Mouse (Mus musculus) left cerebral cortex, postnatal 25 days (tissue): ENCODE measurements around the gene Fbxo24. TPM values are rescaled to one million over a fixed set of nuclear protein-coding genes. Genes with fewer than 3 reads are reported as not detected.
"Not testable (repeated sequence)": the region's sequence is repeated elsewhere in the genome, so short reads cannot be mapped to it uniquely, and the experiment has no call there.

Source experiments
- DNase-seq, 2 experiments: peaks; one replicate each; pipeline ENCODE4 v3.0.0; 2022; ENCODE audit warnings: low spot score in 2 of 2, mixed read lengths in 1 of 2
- intact Hi-C: fragments of 180-260 bp; cut with DNase I; formaldehyde crosslinking; loops from one replicate; pipeline ENCODE4 v1.15.1; 2025
- total RNA-seq, 2 experiments: library from RNA; stranded (reverse); gene quantifications; 2 replicates each; pipeline ENCODE4 v1.2.3; 2021

Gene Fbxo24
- total RNA-seq, 2 experiments from 2014 or later: 0.18 to 0.21 TPM

GRCm38 (mm10) chr5:137645091-137645651 lies 16.4 kb upstream of the Fbxo24 start:
- DNase-seq: no peak
- intact Hi-C loops: loop anchor here (5.0 kb wide), 1 partner anchor 133 kb away; no protein-coding TSS in a partner anchor

GRCm38 (mm10) chr5:137644484-137644883 lies 15.7 kb upstream of the Fbxo24 start:
- intact Hi-C loops: no loop called here

DNA sequence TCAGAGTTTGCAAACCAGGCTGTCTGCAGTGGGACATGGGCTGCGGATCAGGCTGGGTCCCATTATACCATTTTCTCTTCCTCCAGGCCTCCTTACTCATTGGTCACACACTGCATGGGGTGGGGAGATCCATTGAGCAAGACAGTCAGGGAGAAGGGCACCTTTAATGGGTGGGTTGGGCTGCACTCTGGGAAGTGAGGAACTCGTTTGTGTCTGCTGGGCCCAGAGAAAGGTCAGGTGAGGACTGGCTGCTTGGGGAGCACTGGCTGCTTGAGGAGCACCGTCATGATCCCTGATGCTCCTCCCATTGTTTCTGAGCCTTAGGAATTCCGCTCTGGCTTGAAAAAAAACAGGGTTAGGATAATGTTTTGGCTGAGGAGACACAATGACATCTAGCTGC lies 14.1 kb upstream of the Fbxo24 start:
- intact Hi-C loops: no loop called here
- no peak for DNase-seq

More at GRCm38 (mm10) chr5:137644484-137644883, 15.7 kb upstream of the Fbxo24 start:
- no peak for DNase-seq

DNA sequence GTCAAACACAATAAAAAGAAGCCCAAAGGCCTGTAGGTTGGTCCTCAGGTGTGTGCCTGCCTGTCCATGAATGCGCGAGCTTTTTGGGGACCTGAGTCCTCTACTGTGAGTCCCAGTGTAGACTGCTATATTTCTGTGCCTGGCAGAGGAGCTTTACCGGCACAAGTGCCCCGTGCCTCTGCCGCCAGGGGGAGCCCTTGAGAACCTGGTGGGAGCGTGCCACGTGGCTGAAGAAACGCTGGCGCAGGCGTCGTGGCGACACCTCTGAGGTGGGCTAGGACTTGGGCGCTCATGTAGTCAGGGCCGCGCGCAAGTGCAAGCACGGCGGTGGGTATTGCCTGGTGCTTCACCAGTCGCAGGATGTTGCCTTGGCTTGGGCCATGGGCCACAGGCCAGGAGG lies 12.3 kb upstream of the Fbxo24 start, which contains the start of gene Sap25:
Gene Sap25, plus strand, starts transcription at position 281 of the 400 bp plus-strand sequence.
- intact Hi-C loops: no loop called here
- DNase-seq: no peak

GRCm38 (mm10) chr5:137639472-137639871 lies 10.7 kb upstream of the Fbxo24 start:
- DNase-seq: no peak
- intact Hi-C loops: no loop called here

DNA sequence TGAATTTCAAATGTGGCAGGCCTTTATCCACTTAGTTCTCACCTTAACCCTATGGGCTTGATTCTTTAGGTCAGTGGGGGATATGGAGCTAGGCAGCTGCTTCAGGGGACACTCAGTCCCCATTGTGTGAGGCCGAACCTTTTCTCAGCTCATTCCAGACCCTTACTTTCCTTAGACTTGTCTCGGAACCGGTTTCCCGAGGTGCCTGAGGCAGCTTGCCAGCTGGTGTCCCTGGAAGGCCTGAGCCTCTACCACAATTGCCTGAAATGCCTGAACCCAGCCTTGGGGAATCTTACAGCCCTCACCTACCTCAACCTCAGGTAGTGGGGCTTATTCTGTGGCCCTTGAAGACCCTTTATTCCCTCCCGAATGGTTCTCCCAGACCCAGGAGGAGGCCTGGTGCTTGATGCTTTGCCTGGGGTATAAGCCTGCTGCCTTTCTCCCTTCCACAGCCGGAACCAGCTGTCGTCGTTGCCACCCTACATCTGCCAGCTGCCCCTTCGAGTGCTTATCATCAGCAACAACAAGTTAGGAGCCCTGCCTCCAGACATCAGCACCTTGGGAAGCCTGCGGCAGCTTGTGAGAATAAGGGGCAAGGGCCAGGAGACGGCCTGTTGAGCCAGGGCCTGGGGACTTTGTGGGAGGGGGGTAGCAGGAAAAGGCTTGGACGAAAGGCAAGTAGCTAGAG lies 4.7 kb upstream of the Fbxo24 start:
- intact Hi-C loops: no loop called here
- DNase-seq: no peak

- intact Hi-C loops: no loop called here
- no peak for DNase-seq
Observed at GRCm38 (mm10) chr5:137631591-137631990, 2.8 kb upstream of the Fbxo24 start.

DNA sequence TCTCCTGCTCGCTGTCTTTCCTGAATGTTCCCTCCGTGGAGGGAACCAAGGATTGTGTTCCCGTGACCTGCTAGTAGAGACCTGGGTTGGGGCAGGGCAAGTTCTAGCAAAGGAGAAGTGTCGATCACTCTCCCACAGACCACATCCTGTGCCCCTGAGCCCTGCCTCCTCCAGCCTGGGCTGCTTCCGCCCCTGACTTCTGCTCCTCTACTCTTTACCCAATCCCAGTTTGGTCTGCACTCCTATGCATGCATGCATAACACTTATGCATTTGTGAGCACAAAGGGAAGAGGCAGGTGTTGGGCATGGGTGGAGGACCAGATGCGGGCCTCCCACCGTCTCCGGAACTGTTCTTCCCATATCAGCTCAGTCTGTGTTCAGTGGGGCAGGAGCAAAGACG lies 2.4 kb upstream of the Fbxo24 start:
- peak in 1 of 2 experiments; percentile 64 for DNase-seq

DNA sequence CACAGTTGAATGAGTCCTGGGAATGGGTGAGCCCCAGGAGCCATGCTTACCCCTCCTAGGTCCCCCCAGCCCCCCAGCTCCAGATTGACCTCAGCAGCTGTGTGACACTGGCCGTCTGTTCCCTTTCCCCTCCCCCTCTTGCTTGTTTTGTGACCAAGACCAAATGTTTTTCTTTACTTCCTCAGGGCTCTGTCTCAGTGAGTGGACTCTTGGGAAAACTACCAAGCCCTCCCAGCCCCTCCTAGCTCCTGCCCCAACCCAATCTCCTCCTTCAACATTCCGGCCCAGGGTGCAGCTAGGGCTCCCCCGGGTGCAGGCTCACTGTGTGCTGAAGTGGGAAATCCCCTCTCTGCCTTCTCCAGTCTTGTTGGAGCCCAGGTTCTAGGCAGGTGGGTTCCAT lies 1.8 kb upstream of the Fbxo24 start:
- intact Hi-C loops: no loop called here
- no peak for DNase-seq

More for the DNA sequence above, 2.4 kb upstream of the Fbxo24 start:
- intact Hi-C loops: no loop called here

- DNase-seq: no peak
- intact Hi-C loops: loop anchor here (1.0 to 2.0 kb wide), 2 partner anchors 29 to 97 kb away; partner anchors contain the start of genes Epo, Gnb2 and Mospd3
Observed at GRCm38 (mm10) chr5:137629906-137630545, 1.2 kb upstream of the Fbxo24 start.

GRCm38 (mm10) chr5:137629306-137629721 lies 512 bp upstream of the Fbxo24 start:
- DNase-seq: no peak
- intact Hi-C loops: loop anchor here (1.0 to 2.0 kb wide), 2 partner anchors 29 to 96 kb away; partner anchors contain the start of genes Epo, Gnb2 and Mospd3

GRCm38 (mm10) chr5:137627991-137628390 lies 811 bp downstream of the Fbxo24 start:
- no peak for DNase-seq
- intact Hi-C loops: loop anchor here (2.0 kb wide), 1 partner anchor 27 kb away; the partner anchor contains the start of gene Mospd3

GRCm38 (mm10) chr5:137623937-137624530 lies 4.8 kb downstream of the Fbxo24 start:
- intact Hi-C loops: no loop called here
- no peak for DNase-seq

DNA sequence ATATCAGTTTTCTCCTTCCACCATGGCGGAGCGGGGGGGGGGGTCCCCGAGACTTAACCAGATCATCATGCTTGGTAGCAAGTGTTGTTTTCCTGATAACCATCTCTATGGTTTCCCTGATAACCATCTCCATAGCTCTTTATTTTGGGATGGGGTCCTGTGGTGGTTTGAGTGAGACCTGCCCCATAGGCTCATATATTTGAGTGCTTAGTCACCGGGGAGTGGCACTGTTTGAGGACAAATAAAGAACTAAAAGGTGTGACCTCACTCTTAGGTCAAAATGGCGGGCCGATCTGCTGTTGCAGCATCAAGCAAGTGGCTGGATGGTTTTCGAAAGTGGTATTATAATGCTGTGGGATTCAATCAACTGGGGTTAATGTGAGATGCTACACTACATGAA lies 13.5 kb downstream of the Fbxo24 start:
- DNase-seq: no peak
- intact Hi-C loops: no loop called here

- intact Hi-C loops, DNase-seq: not testable (repeated sequence)
Observed at GRCm38 (mm10) chr5:137614921-137615320, 13.9 kb downstream of the Fbxo24 start.

GRCm38 (mm10) chr5:137613550-137613949 lies 15.3 kb downstream of the Fbxo24 start, which contains the start of gene Pcolce:
Gene Pcolce (minus strand): TSS chr5:137613784.
- intact Hi-C loops: no loop called here
- DNase-seq: no peak

- intact Hi-C loops: no loop called here
- no peak for DNase-seq
Observed at GRCm38 (mm10) chr5:137613076-137613475, 15.7 kb downstream of the Fbxo24 start.

DNA sequence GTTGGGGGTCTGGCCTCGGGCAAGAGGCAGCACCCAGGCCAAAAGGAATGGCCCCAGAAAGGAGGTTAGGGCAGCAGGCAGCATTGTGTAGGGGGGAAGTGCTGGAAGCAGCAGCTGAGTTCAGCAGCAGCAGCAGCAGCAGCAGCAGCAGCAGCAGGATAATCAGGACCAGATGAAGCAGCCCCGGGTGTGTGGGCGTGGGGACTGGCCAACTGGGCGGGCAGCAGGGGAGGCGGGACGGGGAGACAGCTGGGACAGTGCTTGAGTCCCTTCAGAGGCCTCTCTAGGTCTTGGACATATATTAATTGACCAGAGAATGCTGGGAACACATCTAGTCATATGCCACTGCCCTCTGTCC lies 17.6 kb downstream of the Fbxo24 start:
- intact Hi-C loops: no loop called here
- no peak for DNase-seq

DNA sequence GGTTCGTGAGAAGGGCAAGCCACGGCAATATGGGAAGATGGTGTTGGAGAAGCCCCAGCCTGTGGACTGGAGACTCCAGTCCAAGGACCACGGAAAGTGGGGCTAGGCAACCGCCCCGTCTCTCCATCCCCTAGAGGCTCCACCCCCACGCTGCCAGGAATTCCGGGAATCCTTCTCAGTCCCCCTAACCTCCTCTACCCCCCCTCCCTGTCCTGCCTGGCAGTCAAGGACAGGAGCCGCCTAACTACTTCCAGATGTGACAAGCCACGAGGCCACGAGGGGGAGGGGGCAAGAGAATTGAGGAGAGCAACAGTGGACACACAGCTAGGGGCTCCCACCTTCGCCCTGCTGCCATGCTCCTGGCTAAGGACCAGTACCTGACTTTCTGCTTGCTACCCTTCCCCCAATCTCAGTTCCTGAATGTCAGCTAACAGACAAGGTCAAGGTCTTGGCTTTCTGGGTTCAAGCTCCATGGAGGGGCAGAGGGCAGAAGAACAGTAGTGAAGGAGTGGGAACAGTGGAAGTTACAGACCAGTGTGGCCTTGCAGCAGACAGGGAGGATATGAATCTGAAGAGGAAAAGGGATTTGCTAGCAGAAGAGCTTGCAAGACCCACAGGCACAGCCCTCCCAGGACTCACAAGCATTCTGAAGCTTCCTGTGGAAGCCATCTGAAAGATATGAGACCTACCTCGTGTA lies 18.1 kb downstream of the Fbxo24 start:
- DNase-seq: no peak
- intact Hi-C loops: no loop called here

GRCm38 (mm10) chr5:137610056-137610455 lies 18.7 kb downstream of the Fbxo24 start:
- intact Hi-C loops: no loop called here

More at GRCm38 (mm10) chr5:137610056-137610455, 18.7 kb downstream of the Fbxo24 start:
- DNase-seq: no peak
